Mouse (Mus musculus) ES-E14 (cell line): ENCODE results near the gene Znrf3. TPM values are rescaled to one million over a fixed set of nuclear protein-coding genes. Genes with fewer than 3 reads are reported as not detected.

Source experiments
- DNase-seq: peaks from one replicate; pipeline ENCODE4 v3.0.0-alpha.2; 2013; ENCODE audit warnings: low read depth, low spot score
- H3K27ac ChIP-seq: 2 replicates; pipeline ENCODE4 v1.5.1; 2012; ENCODE audit warnings: low read depth, mild to moderate bottlenecking, low read length, moderate library complexity, mixed read lengths; ENCODE audit not compliant: poor library complexity, insufficient read depth, severe bottlenecking
- H3K36me3 ChIP-seq: 2 replicates; pipeline ENCODE4 v1.6.1; 2012; ENCODE audit warnings: mild to moderate bottlenecking, low read length, moderate library complexity, mixed read lengths; ENCODE audit not compliant: control insufficient read depth, poor library complexity, insufficient read depth, severe bottlenecking
- H3K4me1 ChIP-seq, 2 experiments: fragments of 150-350 bp in 1 of 2; sonication (generic) in 1 of 2; 2 replicates each; pipeline ENCODE4 v1.6.1; 2012; ENCODE audit warnings: low read length in 2 of 2, mild to moderate bottlenecking in 1 of 2, mixed read lengths in 1 of 2; ENCODE audit not compliant: control insufficient read depth in 2 of 2, insufficient read depth in 2 of 2, poor library complexity in 1 of 2
- H3K4me3 ChIP-seq, 2 experiments: fragments of 150-350 bp in 1 of 2; sonication (generic) in 1 of 2; 2 replicates each; pipeline ENCODE4 v1.5.1; 2012; ENCODE audit warnings: low read length in 2 of 2, low read depth in 1 of 2, mild to moderate bottlenecking in 1 of 2, mixed read lengths in 1 of 2; ENCODE audit not compliant: insufficient read depth in 1 of 2, poor library complexity in 1 of 2, severe bottlenecking in 1 of 2
- H3K9ac ChIP-seq: 2 replicates; pipeline ENCODE4 v1.6.1; 2012; ENCODE audit warnings: low read depth, mild to moderate bottlenecking, low read length, mixed read lengths; ENCODE audit not compliant: poor library complexity, insufficient read depth, severe bottlenecking
- H3K9me3 ChIP-seq: fragments of 150-350 bp; sonication (generic); 2 replicates; pipeline ENCODE4 v1.6.1; 2012; ENCODE audit warnings: low read depth, mild to moderate bottlenecking, low read length; ENCODE audit not compliant: control insufficient read depth, insufficient read depth
- CHD2 ChIP-seq: IDR thresholded peaks from 2 replicates; pipeline ENCODE4 v1.6.1; 2014; ENCODE audit warnings: mild to moderate bottlenecking, low read depth, low read length, inconsistent platforms
- HCFC1 ChIP-seq: IDR thresholded peaks from 2 replicates; pipeline ENCODE4 v1.6.1; 2012; ENCODE audit warnings: low read length, inconsistent platforms, borderline replicate concordance; ENCODE audit not compliant: insufficient read depth
- MAFK ChIP-seq: IDR thresholded peaks from 2 replicates; pipeline ENCODE4 v1.6.1; 2014; ENCODE audit warnings: mild to moderate bottlenecking, low read depth, low read length, inconsistent platforms; ENCODE audit not compliant: insufficient read depth
- ZC3H11A ChIP-seq: IDR thresholded peaks from 2 replicates; pipeline ENCODE4 v1.6.1; 2012; ENCODE audit warnings: low read depth, mild to moderate bottlenecking, inconsistent platforms, low read length, borderline replicate concordance
- ZNF384 ChIP-seq: IDR thresholded peaks from 2 replicates; pipeline ENCODE4 v1.6.1; 2012; ENCODE audit warnings: low read depth, low read length, inconsistent platforms
- in situ Hi-C, 2 experiments: fragments of 600-800 bp; cut with MboI; formaldehyde crosslinking; loops; one replicate each; pipeline ENCODE4 v1.15.1; 2025; ENCODE audit warnings: low sequenced_read_pairs in 2 of 2, inconsistent platforms in 1 of 2; ENCODE audit not compliant: unreplicated experiment in 2 of 2
- total RNA-seq: library from RNA; depleted of rRNA; stranded (reverse); fragments of 300-350 nt; gene quantifications from 2 replicates; pipeline ENCODE4 v1.2.3, GENCODE M21; 2012

Znrf3 gene
- total RNA-seq, 1 experiment = 15.4 TPM

DNA sequence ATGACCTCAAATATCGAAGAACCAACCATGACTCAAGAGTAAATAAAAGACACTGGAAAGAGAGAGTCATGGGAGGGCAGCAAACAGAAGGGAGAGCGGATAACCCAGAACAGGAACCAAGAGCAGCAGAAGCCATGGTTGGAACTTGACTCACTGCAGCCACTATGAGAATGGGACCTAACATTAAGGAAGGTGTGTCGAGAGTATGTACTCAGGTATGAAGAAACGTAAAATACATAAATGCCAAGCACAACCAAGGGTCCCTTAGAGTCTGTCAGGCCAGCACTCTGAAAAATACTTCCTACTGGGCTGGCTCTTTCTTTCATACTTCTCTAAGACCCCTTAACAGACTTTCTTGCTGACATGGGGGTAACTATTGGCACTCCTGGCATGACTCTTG is 100.9 kb downstream of the Znrf3 start:
- in situ Hi-C loops = no loop called here
- H3K9ac ChIP-seq = no peak overlapping the region
- no peaks in the 10 kb centered on the region for H3K36me3 ChIP-seq
- H3K27ac ChIP-seq = no peak overlapping the region
- H3K4me1 ChIP-seq = 0 out of 4 replicates have a peak, but pooled peaks cover 0 to 1% of the 10 kb centered on the region in 2 experiments
- no peak overlapping the region for H3K4me3 ChIP-seq
- no peak for DNase-seq
- H3K9me3 ChIP-seq = no peaks in the 10 kb centered on the region
- no peak for TF ChIP-seq CHD2

DNA sequence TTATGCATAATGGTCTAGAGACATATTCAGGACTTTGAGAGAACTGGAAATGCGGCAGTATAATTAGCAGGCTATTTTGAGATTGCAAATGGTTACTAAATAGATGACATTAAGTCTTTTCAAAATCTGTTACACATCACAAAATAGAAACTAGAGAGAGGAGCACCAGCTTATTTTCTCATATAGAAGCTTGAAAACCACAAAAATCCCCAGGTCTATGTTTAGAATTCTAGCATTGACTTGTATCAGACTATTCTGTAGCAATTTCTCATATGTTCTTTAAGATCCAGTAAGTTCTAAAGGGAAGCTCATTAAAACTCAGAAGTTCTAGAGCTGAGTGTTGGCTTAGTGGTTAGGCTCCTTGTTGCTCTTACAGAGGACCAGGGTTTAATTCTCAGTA is 104.9 kb downstream of the Znrf3 start:
- no peaks in the 10 kb centered on the region for H3K4me1 ChIP-seq

DNA sequence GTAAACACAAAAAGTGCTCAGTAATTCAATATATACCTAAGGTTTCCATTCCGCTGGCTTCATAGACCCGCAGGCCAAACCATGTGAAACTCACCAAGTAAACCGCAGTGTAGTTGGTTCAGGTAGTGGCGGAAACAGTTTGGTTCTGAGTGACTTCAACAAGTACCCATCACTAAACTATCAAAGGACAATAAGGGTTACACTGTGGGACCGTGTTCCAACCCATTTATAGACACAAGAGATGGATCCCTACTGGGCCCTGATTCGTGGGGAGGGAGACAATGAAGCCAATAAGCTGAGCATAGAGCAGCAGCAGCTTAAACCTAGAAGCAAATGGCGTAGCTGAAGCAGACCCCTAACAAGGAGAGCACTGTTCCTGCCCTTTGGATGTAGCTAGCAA is 107.8 kb downstream of the Znrf3 start:
- no peak overlapping the region for H3K27ac ChIP-seq
- TF ChIP-seq ZNF384 (no peak), ZC3H11A (no peak), MAFK (no peak), HCFC1 (no peak), CHD2 (no peak)
- peaks cover 2% of the 10 kb centered on the region; the same call in 1 of the 2 replicates for H3K36me3 ChIP-seq
- DNase-seq = no peak
- no peaks in the 10 kb centered on the region for H3K9me3 ChIP-seq
- H3K4me3 ChIP-seq = no peak overlapping the region
- H3K9ac ChIP-seq = no peak overlapping the region
- in situ Hi-C loops = no loop called here
- H3K4me1 ChIP-seq = no peaks in the 10 kb centered on the region

More for the DNA sequence above, 104.9 kb downstream of the Znrf3 start:
- in situ Hi-C loops = no loop called here
- TF ChIP-seq MAFK (no peak), ZNF384 (no peak), ZC3H11A (no peak), CHD2 (no peak), HCFC1 (no peak)
- no peak for DNase-seq
- Histone ChIP-seq H3K9ac (no peak overlapping the region), H3K36me3 (peaks cover 2% of the 10 kb centered on the region; the same call in 1 of the 2 replicates), H3K27ac (no peak overlapping the region), H3K9me3 (no peaks in the 10 kb centered on the region), H3K4me3 (no peak overlapping the region)

DNA sequence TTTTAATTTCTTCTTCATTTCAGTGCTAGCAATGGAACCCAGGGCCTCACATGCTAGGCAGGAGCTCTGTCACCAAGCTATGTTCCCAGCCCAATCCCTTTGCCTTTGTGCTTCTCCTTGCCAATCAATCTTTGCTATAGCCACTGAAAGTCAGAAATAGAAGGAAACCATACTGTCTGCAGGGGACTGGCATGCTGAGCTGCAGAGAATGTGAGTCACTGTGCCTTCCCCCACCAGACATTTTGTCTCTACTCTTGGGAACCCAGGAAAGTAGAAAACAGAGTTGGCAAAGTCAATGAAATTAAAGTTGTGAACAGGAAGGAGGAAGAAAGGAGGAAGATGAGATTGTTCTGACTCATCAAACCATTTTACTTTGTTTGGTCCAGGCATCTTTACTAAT is 108.4 kb downstream of the Znrf3 start:
- in situ Hi-C loops = no loop called here
- DNase-seq = no peak
- Histone ChIP-seq H3K9me3 (no peaks in the 10 kb centered on the region), H3K4me3 (no peak overlapping the region), H3K36me3 (peaks cover 2% of the 10 kb centered on the region; the same call in 1 of the 2 replicates), H3K4me1 (no peaks in the 10 kb centered on the region), H3K9ac (no peak overlapping the region), H3K27ac (no peak overlapping the region)
- no peak for TF ChIP-seq CHD2
- TF ChIP-seq ZNF384 = no peak
- no peak for TF ChIP-seq ZC3H11A
- TF ChIP-seq HCFC1 = no peak
- no peak for TF ChIP-seq MAFK

DNA sequence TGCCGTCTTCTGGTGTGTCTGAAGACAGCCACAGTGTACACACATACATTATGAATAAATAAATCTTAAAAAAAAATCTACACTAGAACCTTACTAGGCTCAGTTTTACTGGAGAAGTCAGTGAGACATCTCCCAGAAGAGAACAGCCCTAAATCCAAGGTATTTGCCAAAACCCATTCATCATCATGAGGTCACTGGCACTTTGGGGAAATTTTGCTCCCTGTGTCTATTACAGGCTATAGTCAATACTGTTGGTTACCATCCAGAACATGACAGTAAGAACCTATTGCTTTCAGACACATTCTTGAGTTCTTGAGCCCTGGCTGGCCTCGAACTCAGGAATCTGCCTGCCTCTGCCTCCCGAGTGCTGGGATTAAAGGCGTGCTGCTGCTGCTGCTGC is 113.8 kb downstream of the Znrf3 start:
- Histone ChIP-seq H3K4me1 (no peaks in the 10 kb centered on the region), H3K9ac (no peak overlapping the region), H3K27ac (no peak overlapping the region), H3K36me3 (peaks cover 2% of the 10 kb centered on the region; the same call in 1 of the 2 replicates), H3K4me3 (no peak overlapping the region), H3K9me3 (no peaks in the 10 kb centered on the region)
- in situ Hi-C loops = no loop called here
- TF ChIP-seq ZNF384 (no peak), HCFC1 (no peak), MAFK (no peak), CHD2 (no peak), ZC3H11A (no peak)
- DNase-seq = no peak
